Mouse (Mus musculus) heart, postnatal 36 days (tissue): ENCODE measurements at regions not wholly inside any gene's neighbourhood (a gene's known extent, or its start where the extent isn't known, plus 50 kb on each side); places are given as distances from the start of the nearest gene placed in this dataset.

Experiments
- DNase-seq, 2 experiments: peaks; one replicate each; pipeline ENCODE4 v3.0.0; 2021 to 2022
- intact Hi-C: fragments of 180-260 bp; cut with DNase I; formaldehyde crosslinking; loops from one replicate; pipeline ENCODE4 v1.15.1; 2025

- intact Hi-C loops = no loop called here
- no peak for DNase-seq
Observed at GRCm38 (mm10) chr4:56621356-56621755, 118.5 kb upstream of the Gm26657 start.

- no peak for DNase-seq
- intact Hi-C loops = no loop called here
Observed at GRCm38 (mm10) chr4:56620628-56621027, 119.2 kb upstream of the Gm26657 start.

- DNase-seq = no peak
- intact Hi-C loops = no loop called here
Observed at GRCm38 (mm10) chr4:56619803-56620202, 120.1 kb upstream of the Gm26657 start.

- DNase-seq = no peak
- intact Hi-C loops = no loop called here
Observed at GRCm38 (mm10) chr4:56619054-56619453, 120.8 kb upstream of the Gm26657 start.

GRCm38 (mm10) chr4:56618433-56618832, 121.4 kb upstream of the Gm26657 start:
- DNase-seq = no peak
- intact Hi-C loops = no loop called here

GRCm38 (mm10) chr4:56617661-56618360, 122.1 kb upstream of the Gm26657 start:
- no peak for DNase-seq

GRCm38 (mm10) chr4:56612325-56612724, 127.5 kb upstream of the Gm26657 start:
- DNase-seq = peak; percentile 13 to 24
- intact Hi-C loops = no loop called here

More at GRCm38 (mm10) chr4:56617661-56618360, 122.1 kb upstream of the Gm26657 start:
- intact Hi-C loops = no loop called here

GRCm38 (mm10) chr4:56611751-56612150, 128.1 kb upstream of the Gm26657 start:
- DNase-seq = no peak
- intact Hi-C loops = no loop called here

- no peak for DNase-seq
- intact Hi-C loops = no loop called here
Observed at GRCm38 (mm10) chr4:56610273-56610672, 129.6 kb upstream of the Gm26657 start.

- DNase-seq = no peak
- intact Hi-C loops = no loop called here
Observed at GRCm38 (mm10) chr4:56608701-56609100, 131.2 kb upstream of the Gm26657 start.

GRCm38 (mm10) chr4:56598398-56598797, 141.5 kb upstream of the Gm26657 start:
- intact Hi-C loops = no loop called here

GRCm38 (mm10) chr4:56597931-56598330, 141.9 kb upstream of the Gm26657 start:
- intact Hi-C loops = no loop called here
- no peak for DNase-seq

More at GRCm38 (mm10) chr4:56598398-56598797, 141.5 kb upstream of the Gm26657 start:
- no peak for DNase-seq

GRCm38 (mm10) chr4:56582405-56582804, 157.5 kb upstream of the Gm26657 start:
- intact Hi-C loops = loop anchor here (5.0 kb wide), 1 partner anchor 45 kb away; no protein-coding TSS in a partner anchor
- DNase-seq = no peak

- DNase-seq = no peak
- intact Hi-C loops = no loop called here
Observed at GRCm38 (mm10) chr4:56576837-56577548, 162.9 kb upstream of the Gm26657 start.

- intact Hi-C loops = no loop called here
- no peak for DNase-seq
Observed at GRCm38 (mm10) chr4:56552126-56552525, 187.7 kb upstream of the Gm26657 start.

GRCm38 (mm10) chr4:56533344-56533985, 206.4 kb upstream of the Gm26657 start:
- intact Hi-C loops = no loop called here
- DNase-seq = no peak

- no peak for DNase-seq
- intact Hi-C loops = no loop called here
Observed at GRCm38 (mm10) chr4:56532921-56533320, 206.9 kb upstream of the Gm26657 start.

GRCm38 (mm10) chr4:56528571-56528970, 211.3 kb upstream of the Gm26657 start:
- no peak for DNase-seq
- intact Hi-C loops = no loop called here

- intact Hi-C loops = no loop called here
- DNase-seq = no peak
Observed at GRCm38 (mm10) chr4:56524430-56524985, 215.4 kb upstream of the Gm26657 start.

GRCm38 (mm10) chr4:56507770-56508169, 232.1 kb upstream of the Gm26657 start:
- intact Hi-C loops = no loop called here
- DNase-seq = no peak

- DNase-seq = no peak
- intact Hi-C loops = no loop called here
Observed at GRCm38 (mm10) chr4:56506786-56507185, 233.1 kb upstream of the Gm26657 start.
